Mouse (Mus musculus) liver, adult (tissue): Measurements from ENCODE around the gene Pdzd11.
A peak's percentile ranks its signal among the peaks of the same experiment; 100 is the strongest.

ENCODE experiments used
- GATA4 ChIP-seq: IDR thresholded peaks from 2 replicates; pipeline ENCODE4 v1.6.1; 2014; ENCODE audit warnings: mild to moderate bottlenecking, low read length; ENCODE audit not compliant: insufficient replicate concordance

Pdzd11 gene

DNA sequence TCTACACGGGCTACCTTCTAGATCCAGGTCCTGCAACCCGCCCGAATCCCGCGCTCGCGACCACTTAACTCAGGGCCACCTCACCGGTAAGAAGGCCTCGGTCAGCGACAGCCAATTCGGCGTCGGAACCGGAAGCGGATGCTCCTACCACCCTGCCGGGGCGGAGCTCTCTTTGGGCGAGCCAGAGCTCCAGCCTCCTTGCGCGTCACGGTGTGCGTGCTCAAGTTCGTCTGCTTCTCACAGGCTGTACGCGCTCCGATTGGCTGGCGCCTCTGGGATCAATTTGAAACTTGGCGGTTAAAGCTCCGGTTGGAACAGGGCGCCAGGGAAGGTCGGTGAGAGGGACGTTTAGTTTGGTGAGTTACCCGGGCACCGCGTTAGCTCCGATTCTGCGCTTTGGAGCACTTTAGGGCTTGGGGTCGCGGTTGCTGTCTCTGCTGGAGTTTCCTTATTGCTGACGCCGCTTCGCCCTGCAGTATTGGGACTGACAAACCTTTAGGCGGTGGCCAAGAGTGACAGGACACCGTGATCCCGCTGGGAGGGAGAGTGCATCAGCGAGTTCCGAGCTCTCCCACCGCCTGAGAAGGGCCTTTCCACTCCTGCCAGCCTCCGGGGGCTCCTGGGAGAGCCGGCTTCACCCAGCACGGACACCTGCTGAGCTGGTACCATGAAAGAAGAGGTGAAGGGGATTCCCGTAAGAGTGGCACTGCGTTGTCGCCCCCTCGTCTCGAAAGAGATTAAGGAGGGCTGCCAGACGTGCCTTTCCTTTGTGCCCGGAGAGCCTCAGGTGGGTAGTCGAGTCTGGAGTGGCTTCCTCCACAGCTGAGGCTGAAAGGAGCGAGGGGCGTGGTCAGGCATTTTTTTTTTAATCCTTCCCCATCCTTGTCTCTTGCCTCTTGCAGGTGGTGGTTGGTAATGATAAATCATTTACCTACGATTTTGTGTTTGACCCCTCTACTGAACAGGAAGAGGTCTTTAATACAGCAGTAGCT lies at the start of gene Pdzd11:
TSS of gene Pdzd11 (minus strand) at position 767 of the 992 bp plus-strand sequence.
- TF ChIP-seq GATA4: no peak

DNA sequence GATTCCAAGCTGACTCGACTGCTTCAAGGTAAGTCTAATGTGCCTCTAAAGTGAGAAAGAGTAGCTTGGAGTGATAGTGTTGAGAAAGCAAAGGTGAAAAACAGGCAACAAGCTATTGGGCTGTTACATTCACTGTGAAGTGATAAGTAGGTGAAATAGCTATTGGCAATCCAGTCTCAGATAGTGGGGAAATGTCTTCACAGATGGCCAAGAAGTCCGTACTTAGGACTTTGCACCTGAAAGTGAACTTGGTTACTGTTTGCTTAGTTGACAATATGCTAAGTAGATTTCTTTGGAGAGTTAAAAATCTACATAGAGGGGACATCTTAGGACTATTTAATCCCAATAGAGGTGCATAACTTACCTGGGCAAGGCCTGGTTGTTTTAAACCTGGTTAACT lies 38.5 kb upstream of the Pdzd11 start:
- no peak for TF ChIP-seq GATA4

DNA sequence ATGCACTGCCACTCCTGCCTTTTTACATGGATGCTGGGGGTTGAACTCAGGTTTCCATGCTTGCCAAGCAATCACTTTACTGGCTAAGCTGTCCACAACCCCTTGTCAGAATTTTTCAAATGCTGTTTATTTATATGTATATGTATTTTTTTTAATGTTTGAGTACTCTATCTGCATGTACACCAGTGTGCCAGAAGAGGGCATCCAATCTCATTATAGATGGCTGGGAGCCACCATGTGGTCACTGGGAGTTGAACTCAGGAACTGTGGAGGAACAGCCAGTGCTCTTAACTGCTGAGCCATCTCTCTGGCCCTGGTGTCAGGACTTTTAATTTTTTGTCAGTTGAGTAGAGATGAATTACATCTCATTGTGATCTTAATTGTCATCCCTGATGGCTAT lies 26.5 kb upstream of the Pdzd11 start:
- TF ChIP-seq GATA4: no peak

DNA sequence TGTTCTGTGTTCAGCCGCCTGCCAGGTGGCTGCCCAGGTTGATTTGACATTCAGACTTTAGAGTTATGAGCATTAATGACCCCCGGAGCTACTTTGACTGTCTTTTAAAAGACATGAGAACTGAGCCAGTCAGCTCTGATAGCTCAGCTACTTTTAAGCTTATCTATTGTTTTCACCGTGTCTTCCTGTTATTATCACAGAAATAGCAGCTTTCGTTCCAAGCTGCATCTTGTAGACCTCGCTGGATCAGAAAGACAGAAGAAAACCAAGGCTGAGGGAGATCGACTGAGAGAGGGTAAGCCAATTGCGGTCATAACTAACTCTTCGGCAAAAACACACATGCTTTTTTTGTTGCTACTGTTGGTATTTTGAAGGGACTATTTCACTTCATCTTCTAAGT lies 12.1 kb upstream of the Pdzd11 start:
- no peak for TF ChIP-seq GATA4

DNA sequence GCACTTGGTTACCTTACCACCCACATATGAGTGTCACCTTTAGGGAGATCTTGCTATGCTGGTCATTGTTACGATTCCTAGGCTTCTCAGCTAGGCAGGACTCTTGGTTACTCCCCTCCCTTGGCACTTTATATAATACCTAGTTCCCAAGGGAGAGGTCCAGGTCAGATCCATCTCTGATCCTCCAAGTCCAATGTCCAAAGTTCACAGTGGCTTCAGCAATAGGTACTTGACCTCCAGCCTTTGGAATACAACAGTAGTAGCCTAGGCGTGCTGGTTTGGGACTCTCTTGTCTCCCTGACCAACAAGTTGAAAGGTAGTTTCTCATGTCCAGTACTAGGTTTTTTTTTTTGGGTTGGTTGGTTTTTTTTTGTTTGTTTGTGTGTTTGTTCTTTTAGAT lies 2.7 kb upstream of the Pdzd11 start:
- TF ChIP-seq GATA4: no peak

DNA sequence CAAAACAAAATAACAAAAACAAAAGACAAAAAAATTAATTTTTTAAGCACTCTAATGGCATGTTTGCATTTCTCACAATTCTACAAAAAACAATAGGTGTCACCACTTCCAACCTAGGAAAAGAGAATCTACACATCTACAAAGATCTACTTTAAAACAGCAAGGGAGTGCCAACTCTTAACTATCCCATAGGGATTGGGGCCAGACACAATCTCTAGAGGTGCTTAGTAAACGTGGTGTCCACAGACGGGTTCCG lies 894 bp downstream of the Pdzd11 start, which contains the start of gene Kif4:
TSS of gene Kif4 (plus strand) at position 192 of the 256 bp plus-strand sequence.
- no peak for TF ChIP-seq GATA4

DNA sequence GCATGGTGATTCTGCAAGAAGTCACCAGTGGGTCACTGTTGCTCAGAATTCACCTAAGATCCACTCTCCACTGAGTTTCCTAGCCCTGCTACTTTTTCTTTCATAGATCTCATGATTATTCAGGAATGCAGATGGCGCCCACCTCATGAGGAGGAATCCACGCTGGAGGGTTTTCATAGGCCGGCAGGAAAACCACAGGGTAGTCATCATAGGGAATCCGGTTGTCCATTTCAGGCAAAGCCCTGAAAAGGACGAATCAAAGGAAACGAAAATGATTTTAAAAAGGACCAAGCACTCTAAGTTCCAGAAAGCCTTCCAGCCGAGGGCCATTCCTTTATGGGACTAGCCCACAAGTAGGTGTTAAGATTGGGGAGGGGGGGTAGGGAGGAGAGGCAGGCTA lies 1.2 kb downstream of the Pdzd11 start:
- no peak for TF ChIP-seq GATA4

DNA sequence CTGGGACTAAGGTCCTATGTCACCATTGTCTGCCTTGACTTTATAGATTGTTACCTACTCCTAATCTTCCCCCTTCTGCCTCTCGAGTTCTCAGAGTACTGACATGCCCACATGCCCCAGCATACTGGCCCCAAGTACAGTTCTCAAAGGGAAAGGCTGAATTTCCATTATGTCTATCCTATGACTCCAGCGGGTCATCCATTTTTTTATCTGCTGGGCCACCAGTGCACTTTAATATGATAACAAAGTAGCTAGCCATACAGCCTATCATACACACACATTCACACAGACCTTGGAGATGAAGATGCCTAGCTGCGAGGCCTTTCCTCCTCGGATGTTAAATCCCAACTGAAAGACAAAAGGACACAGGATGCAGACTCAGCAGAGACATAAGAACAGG lies 2.1 kb downstream of the Pdzd11 start:
- TF ChIP-seq GATA4: no peak

DNA sequence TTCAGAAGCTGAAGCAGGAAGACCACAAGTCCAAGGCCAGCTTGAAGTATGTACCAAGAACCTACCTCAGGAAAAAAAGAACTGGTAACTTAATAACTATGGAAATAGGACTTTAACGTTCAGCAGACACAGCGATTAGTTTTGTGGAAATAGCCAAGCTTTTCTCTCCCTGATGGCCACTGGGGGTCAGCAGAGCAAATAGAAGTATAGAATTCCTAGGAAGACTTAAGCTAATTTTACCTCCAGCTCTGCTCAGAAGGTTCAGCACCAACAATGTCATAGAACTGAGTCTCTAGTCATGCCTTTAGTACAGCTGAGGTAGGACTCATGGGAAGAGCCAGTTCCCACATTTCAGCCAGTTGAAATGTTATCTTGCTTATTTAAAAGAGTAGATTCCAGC lies 5.0 kb downstream of the Pdzd11 start:
- no peak for TF ChIP-seq GATA4

DNA sequence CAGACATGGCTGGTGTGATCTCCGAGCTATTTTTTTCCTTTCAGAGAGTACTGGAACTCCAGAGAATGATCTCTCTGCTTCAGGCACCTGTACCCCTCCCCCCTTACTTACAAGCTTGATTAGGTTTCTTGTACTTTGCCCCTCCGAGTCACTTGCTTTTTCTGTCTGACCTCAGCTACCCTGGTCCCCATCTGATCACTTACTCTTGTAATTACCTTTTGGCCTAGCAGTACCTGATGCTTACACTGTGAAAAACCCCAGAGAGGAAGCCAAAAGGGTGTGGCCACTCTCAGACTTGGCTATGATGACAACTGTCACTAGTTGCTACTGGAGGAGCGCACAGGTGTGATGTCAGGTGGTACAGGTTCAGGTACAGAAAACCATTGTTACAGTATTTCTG lies 7.9 kb downstream of the Pdzd11 start:
- no peak for TF ChIP-seq GATA4

DNA sequence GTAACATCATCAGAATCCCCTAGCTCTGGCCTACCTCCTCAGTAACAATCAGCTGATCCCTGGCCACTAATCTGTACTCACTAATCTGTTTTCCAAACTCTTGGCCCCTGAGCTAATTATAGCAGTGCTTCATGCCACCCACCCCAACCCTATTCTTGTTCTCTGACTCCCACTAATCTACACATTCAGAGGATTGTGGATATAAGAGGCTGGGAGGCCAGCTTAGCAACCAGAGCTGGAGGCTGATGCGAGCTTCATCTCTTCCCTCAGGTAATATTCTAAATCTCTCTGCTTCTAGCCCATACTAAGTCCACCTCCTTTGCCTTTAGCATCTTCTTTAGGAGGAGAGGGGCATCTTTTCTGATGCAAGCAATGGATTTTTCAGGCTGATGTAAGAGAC lies 21.1 kb downstream of the Pdzd11 start, which contains the start of gene Arr3:
TSS of gene Arr3 (plus strand) at position 184 of the 400 bp plus-strand sequence.
- TF ChIP-seq GATA4: no peak

DNA sequence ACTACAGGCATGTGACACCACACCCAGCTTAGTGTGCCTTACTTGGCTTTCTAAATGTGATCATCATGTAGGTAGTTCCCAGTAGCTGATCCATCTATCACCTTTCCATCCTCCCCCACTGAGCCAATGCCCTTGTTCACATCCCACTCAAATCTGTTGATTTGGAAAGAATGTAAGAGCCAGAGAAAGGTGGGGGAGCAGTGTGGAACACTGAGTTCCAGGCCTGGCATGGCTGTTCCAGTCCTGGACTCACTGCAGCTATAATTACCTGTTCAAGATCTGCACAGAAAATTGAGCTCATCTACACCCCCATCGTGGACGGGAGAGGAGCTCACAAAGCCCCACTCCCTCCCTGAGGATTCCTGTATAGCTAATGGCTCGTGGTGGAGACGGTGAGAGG lies 26.6 kb downstream of the Pdzd11 start:
- TF ChIP-seq GATA4: no peak

DNA sequence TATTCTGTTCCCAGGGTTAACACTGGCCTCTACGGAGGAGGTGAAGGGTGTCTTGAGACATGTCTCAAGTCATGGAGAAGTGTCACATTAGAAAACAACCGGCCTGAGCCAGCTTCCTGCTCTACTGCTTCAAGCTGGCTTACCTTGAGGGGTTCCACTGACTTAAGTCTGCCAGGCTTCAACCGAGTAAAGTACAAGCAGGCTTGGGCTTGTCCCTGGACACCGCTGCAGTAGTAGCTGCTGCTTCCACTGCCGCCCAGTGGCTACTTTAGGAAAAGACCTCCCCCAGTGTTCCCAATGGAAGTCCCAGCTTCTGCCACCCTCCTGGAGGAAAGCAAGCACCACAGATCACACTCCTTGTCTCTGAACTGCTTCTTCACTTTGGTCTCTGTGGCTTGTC lies 28.9 kb downstream of the Pdzd11 start:
- no peak for TF ChIP-seq GATA4

DNA sequence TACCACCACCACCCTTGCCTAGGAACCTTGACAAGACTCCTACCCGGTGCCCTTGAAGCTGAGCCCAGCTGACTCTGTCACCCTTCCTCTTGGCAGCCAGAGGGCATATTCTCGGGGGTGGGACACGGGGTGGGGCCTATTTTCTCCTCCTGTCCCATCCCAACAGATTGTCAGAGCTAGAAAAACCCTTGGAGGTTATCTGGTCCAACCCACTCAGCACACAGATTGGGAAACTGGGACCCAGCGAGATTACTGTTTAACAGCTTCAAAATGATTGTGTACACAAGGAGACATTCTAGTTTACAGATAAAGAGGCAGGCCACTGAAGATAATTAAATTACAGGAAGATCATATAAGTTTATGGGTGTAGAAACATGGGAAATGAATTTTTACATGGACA lies 31.6 kb downstream of the Pdzd11 start, which contains the start of gene P2ry4:
TSS of gene P2ry4 (minus strand) at position 79 of the 400 bp plus-strand sequence.
- peak; percentile 16; the same call in 1 of the 2 replicates for TF ChIP-seq GATA4
